Mouse (Mus musculus) embryonic fibroblast, embryonic 13.5 days (primary cell): ENCODE measurements around the gene Ercc1. TPM values are rescaled to one million over a fixed set of nuclear protein-coding genes. Genes with fewer than 3 reads are reported as not detected.

Experiments
- H3K27ac ChIP-seq: 2 replicates; pipeline ENCODE4 v1.5.1; 2012; ENCODE audit warnings: low read length, control low read depth, inconsistent platforms; ENCODE audit not compliant: insufficient read depth
- H3K4me1 ChIP-seq: 2 replicates; pipeline ENCODE4 v1.6.1; 2011; ENCODE audit warnings: low read length; ENCODE audit not compliant: control insufficient read depth, insufficient read depth
- H3K4me3 ChIP-seq: 2 replicates; pipeline ENCODE4 v1.5.1; 2011; ENCODE audit warnings: mild to moderate bottlenecking, control low read depth, low read length; ENCODE audit not compliant: insufficient read depth
- CTCF ChIP-seq: IDR thresholded peaks from 2 replicates; pipeline ENCODE4 v1.5.1; 2011; ENCODE audit warnings: mild to moderate bottlenecking, control low read depth, low read length, moderate library complexity, borderline replicate concordance; ENCODE audit not compliant: insufficient read depth
- POLR2A ChIP-seq: IDR thresholded peaks from 2 replicates; pipeline ENCODE4 v1.6.1; 2011; ENCODE audit warnings: low read depth, mild to moderate bottlenecking, control low read depth, low read length, moderate library complexity
- polyA plus RNA-seq: library from polyadenylated mRNA; stranded (reverse); fragments of >200 nt; gene quantifications from 2 replicates; pipeline ENCODE4 v1.2.4, GENCODE M21; 2011; ENCODE audit warnings: low read depth; ENCODE audit not compliant: missing spikeins, insufficient read length

Ercc1 gene
- polyA plus RNA-seq, 1 experiment: 44.9 TPM

GRCm38 (mm10) chr7:19344938-19345471 lies 427 bp downstream of the Ercc1 start:
- Histone ChIP-seq H3K4me3 (peak overlapping the region; percentile 61), H3K4me1 (no peaks in the 10 kb centered on the region; the same call in none of the 2 replicates), H3K27ac (peak overlapping the region; percentile 79)
- TF ChIP-seq POLR2A: no peak; the same call in none of the 2 replicates

DNA sequence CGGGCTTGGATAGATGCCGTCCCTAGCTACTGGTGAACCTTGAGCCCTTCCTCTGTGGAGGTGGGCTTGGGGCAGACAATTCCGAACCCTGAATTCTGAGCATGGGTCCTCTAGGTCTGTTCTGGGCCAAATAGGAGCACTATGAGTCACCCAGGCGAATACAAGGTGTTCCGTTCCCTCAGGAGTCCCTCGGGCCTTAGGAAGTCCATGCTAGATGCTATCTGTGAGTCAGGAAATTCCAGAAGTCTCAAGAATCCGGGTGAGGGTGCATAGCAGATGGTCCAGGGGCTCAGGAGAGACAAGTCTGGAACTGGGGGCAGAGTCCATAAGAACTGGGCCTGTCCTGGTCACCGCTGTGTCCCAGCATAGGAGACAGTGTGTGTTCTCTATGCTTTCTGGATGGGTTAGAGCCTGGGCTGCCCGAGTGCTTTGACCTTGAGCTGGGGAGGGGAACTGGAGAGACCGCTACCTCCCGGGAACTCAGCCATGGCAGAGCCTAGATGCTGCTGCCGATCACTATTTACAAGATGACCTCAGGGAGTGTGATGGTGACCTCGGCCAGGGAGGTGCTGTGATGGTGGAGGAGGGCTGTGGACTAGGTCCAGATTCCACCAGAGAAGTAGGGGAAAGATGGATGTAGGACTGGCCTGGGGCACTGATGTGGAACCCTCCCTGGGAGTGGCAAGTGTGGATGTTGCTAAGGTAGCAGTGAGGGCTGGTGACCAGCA lies 4.8 kb downstream of the Ercc1 start:
- Histone ChIP-seq H3K27ac (no peak overlapping the region), H3K4me3 (no peak overlapping the region), H3K4me1 (no peaks in the 10 kb centered on the region; the same call in 1 of the 2 replicates)
- TF ChIP-seq POLR2A (no peak), CTCF (no peak)

GRCm38 (mm10) chr7:19350221-19350620 lies 5.6 kb downstream of the Ercc1 start:
- no peak for TF ChIP-seq POLR2A
- TF ChIP-seq CTCF: no peak
- Histone ChIP-seq H3K4me3 (no peak overlapping the region), H3K27ac (no peak overlapping the region), H3K4me1 (no peaks in the 10 kb centered on the region; the same call in 1 of the 2 replicates)

- no peak overlapping the region for H3K27ac ChIP-seq
- H3K4me3 ChIP-seq: no peak overlapping the region
- no peak for TF ChIP-seq CTCF
- no peak for TF ChIP-seq POLR2A
- peaks cover 2% of the 10 kb centered on the region for H3K4me1 ChIP-seq
These were observed 10.4 kb downstream of the Ercc1 start for GRCm38 (mm10) chr7:19354991-19355390.

- Histone ChIP-seq H3K4me3 (no peak overlapping the region), H3K4me1 (peaks cover 2% of the 10 kb centered on the region), H3K27ac (no peak overlapping the region)
- no peak for TF ChIP-seq CTCF
- no peak for TF ChIP-seq POLR2A
These were observed 11.7 kb downstream of the Ercc1 start for GRCm38 (mm10) chr7:19356311-19356710.

DNA sequence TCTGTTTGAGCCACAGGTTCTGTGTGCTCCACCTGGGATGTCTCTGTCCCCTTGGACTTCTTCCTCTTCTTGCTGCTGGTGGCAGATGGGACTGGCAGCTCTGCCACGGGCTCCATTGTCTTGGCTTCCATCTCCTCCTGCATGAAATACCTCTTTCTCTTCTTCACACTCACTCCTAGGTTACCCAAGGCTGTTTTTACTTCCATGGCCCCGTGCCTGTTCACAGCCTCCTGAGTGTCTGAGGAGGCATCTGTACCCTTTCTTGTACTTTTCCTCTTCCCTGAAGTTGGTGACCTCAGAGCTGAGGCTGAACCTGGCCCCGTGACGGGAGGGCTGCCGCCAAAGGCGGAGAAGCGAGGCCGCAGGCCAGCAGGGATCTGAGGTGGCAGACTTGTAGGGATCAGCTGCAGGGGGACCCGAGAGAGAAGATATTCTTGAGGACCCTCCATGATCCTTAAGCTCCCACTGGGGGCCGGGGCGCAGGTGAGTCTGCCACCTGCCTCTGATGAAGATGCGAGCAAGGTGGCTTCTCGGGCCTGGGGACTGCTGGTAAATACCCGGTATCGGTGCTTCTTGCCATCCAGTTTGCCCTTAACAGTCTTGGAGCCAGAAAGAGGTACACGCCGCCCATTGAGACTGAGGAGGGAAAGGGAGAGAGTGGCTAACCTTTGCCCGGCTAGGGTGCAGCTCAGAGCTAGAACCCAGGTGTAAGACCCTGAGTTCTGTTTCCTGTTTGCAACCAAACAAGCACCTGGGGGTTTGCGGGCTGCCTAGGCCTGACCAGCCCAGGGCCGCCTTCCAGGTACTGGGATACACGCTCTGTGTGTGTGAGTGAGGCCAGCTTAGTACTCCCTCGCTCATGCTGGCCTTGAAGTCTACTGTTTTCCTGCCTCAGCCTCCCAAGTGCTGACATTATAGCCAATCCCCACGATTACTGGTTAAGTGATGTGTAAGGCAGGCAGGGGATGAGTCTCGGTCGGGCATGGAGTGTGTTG lies 13.1 kb downstream of the Ercc1 start:
- TF ChIP-seq POLR2A (no peak), CTCF (no peak)
- Histone ChIP-seq H3K4me1 (peaks cover 2% of the 10 kb centered on the region), H3K27ac (no peak overlapping the region), H3K4me3 (peak overlapping the region; percentile 52)

GRCm38 (mm10) chr7:19358634-19359033 lies 14.1 kb downstream of the Ercc1 start:
- H3K4me1 ChIP-seq: peaks cover 2% of the 10 kb centered on the region
- H3K27ac ChIP-seq: no peak overlapping the region
- no peak for TF ChIP-seq POLR2A
- TF ChIP-seq CTCF: no peak
- peak overlapping the region; percentile 52 for H3K4me3 ChIP-seq

DNA sequence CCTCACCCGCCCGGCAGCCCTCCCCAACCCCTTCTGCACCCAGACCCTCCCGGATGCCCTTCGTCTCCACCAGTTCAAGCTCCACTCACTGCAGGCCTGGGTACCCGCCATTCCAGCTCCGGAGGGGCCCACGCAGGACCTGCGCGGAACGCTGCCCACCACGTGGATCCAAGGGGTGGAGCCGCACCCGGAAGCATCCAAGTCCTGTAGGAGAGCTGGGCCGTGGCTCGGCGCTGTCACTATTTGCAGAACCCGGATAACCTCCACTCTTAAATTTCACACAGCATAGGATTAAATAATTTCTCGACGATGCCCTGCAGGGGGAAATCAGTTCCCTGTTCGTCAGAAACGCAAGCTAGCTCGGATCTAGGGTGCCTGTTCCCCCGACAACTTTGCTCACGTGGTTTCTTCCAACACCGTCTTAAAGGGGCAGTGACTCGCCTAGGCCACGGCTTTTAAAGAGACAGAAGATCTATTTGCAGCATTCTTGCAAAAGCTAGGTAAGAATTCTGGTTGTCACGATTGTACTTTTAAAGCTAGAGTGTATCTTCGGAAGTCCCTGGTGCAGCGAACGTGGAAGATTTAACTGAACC lies 14.8 kb downstream of the Ercc1 start, which contains the start of the genes Cd3eap and Ppp1r13l:
Gene Cd3eap (minus strand): TSS at position 185 of the 593 bp plus-strand sequence.
Gene Ppp1r13l (plus strand): TSS at position 451 of the 593 bp plus-strand sequence.
- peak within 1 kb of the TSS; percentile 52 for H3K4me3 ChIP-seq
- H3K4me1 ChIP-seq: peaks cover 2% of the 10 kb centered on the region
- peak within 1 kb of the TSS; percentile 90 for H3K27ac ChIP-seq
- TF ChIP-seq POLR2A (peak; percentile 77), CTCF (no peak)

DNA sequence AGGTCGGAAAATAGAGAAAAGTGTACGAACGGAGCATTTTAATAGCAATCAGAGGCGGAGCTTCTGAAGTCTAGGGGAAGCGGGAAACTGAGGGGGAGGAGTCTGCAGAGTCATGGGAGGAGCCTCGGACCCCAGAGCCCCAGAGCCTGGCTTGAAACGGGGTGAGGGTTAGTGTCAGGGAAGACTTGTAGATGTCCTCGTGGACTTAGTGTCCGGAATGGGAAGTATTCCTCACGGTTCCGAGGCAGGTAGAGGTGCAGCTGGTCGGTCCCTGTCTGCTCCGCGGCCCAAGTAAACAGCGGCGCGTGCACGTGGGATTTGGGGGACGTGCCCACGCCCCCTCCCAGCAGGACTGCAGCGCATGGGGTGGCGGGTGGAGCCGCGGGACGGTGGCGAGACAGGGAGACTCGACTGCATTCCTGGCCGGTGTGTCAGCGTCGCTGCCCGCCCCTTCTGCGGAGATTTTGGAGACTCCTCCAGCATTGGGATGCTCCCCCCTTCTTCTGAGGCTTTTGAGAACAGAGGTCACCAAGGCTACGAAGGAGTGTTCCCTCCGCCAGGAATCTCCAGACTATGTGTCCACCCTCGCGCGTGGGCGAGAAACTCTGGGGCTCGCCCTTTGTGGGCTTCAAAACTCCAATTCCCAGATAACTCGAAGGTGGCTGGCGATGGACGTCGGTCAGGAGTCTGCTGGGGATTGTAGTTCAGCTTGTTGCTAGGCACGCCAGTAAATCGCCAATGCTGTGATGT lies 15.5 kb downstream of the Ercc1 start:
- peak overlapping the region; percentile 90 for H3K27ac ChIP-seq
- peak overlapping the region; percentile 52 for H3K4me3 ChIP-seq
- TF ChIP-seq POLR2A (peak; percentile 67), CTCF (no peak)
- peaks cover 2% of the 10 kb centered on the region for H3K4me1 ChIP-seq

DNA sequence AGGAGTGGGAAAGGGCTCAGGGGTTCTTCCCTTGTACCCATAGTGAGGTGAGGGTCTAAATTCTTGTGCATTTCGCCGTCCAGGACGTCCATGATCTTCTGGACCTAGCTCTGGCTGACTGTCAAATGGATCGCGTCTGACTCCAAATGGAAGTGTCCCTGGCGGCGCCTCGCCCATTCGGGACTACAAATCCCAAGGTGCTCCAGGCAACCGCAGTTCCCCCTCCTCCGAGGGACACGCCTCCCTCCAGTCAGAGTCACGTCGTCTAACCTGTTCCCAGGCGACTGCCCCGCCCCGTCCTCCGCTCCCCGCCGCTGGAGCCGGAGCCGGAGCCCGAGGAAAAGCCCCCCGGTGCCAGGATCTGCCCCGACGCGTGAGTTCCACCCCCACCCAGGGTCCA lies 16.4 kb downstream of the Ercc1 start:
- peaks cover 2% of the 10 kb centered on the region for H3K4me1 ChIP-seq
- peak overlapping the region; percentile 90 for H3K27ac ChIP-seq
- peak overlapping the region; percentile 72 for H3K4me3 ChIP-seq
- TF ChIP-seq POLR2A (peak; percentile 55), CTCF (no peak)
